Mouse (Mus musculus): Measurements from ENCODE around the gene Maml1.

GRCm38 (mm10) chr11:50277706-50278105 is 14.4 kb downstream of the Maml1 start:
- TF ChIP-seq CTCF (IDR thresholded peaks at IDR 0.05; ENCODE audit: low read depth, low read length) = no peak
- no peak for TF ChIP-seq POLR2A (IDR thresholded peaks at IDR 0.05; ENCODE audit: borderline replicate concordance, low read depth, low read length)
